Mouse (Mus musculus) CH12.LX (cell line): ENCODE data around the gene Recql. TPM values are rescaled to one million over a fixed set of nuclear protein-coding genes. Genes with fewer than 3 reads are reported as not detected.
"Not testable (repeated sequence)": the region's sequence is repeated elsewhere in the genome, so short reads cannot be mapped to it uniquely, and the experiment has no call there.

Source experiments
- DNase-seq: peaks from one replicate; pipeline ENCODE4 v3.0.0-alpha.2; 2013; ENCODE audit errors: extremely low read depth
- H3K27ac ChIP-seq: 2 replicates; pipeline ENCODE4 v1.5.1; 2012; ENCODE audit warnings: low read depth, mild to moderate bottlenecking, control low read depth, moderate library complexity; ENCODE audit not compliant: insufficient read depth
- H3K27me3 ChIP-seq: replicated peaks from 2 replicates; pipeline ENCODE3; 2012; ENCODE audit warnings: inconsistent platforms
- H3K36me3 ChIP-seq, 2 experiments: replicated peaks in 1 of 2; 2 replicates each; pipeline versions ENCODE3 to v1.6.1; 2012; ENCODE audit warnings: inconsistent platforms in 1 of 2, low read length in 1 of 2, mild to moderate bottlenecking in 1 of 2, mixed read lengths in 1 of 2, moderate library complexity in 1 of 2; ENCODE audit not compliant: control insufficient read depth in 1 of 2, insufficient read depth in 1 of 2
- H3K4me1 ChIP-seq, 2 experiments: 2 replicates each; pipeline ENCODE4 v1.6.1; 2012; ENCODE audit warnings: inconsistent platforms in 1 of 2, moderate library complexity in 1 of 2; ENCODE audit not compliant: insufficient read depth in 2 of 2, control insufficient read depth in 1 of 2
- H3K4me2 ChIP-seq: 2 replicates; pipeline ENCODE4 v1.6.1; 2012; ENCODE audit warnings: low read depth, mild to moderate bottlenecking, control low read depth; ENCODE audit not compliant: poor library complexity, insufficient read depth, severe bottlenecking
- H3K4me3 ChIP-seq, 3 experiments: fragments of 150-350 bp in 1 of 3; sonication (generic) in 1 of 3; replicated peaks in 1 of 3; 2 replicates each; pipeline versions ENCODE3 to v1.5.1; 2011 to 2012; ENCODE audit warnings: low read depth in 2 of 3, low read length in 2 of 3, mild to moderate bottlenecking in 2 of 3, moderate library complexity in 2 of 3, control low read depth in 1 of 3, improper control_type of control experiment in 1 of 3, inconsistent platforms in 1 of 3, mixed read lengths in 1 of 3; ENCODE audit not compliant: poor library complexity in 1 of 3
- H3K79me2 ChIP-seq: replicated peaks from 2 replicates; pipeline ENCODE4 v1.6.1; 2012; ENCODE audit warnings: mild to moderate bottlenecking, moderate library complexity; ENCODE audit not compliant: control insufficient read depth, poor library complexity, insufficient read depth, severe bottlenecking; ENCODE audit errors: extremely low read depth
- H3K9ac ChIP-seq: 2 replicates; pipeline ENCODE4 v1.6.1; 2012; ENCODE audit warnings: low read depth, mild to moderate bottlenecking, control low read depth, moderate library complexity; ENCODE audit not compliant: insufficient read depth
- H3K9me3 ChIP-seq: replicated peaks from 2 replicates; pipeline ENCODE3; 2012; ENCODE audit warnings: low read length, inconsistent platforms, mixed read lengths
- E2F4 ChIP-seq: IDR thresholded peaks from 2 replicates; pipeline ENCODE4 v1.6.1; 2011; ENCODE audit warnings: low read depth, low read length, improper control_type of control experiment; ENCODE audit not compliant: insufficient replicate concordance
- GABPA ChIP-seq: IDR thresholded peaks from 2 replicates; pipeline ENCODE4 v1.6.1; 2012; ENCODE audit warnings: low read depth, low read length, improper control_type of control experiment, inconsistent platforms; ENCODE audit not compliant: insufficient replicate concordance
- HCFC1 ChIP-seq: IDR thresholded peaks from 2 replicates; pipeline ENCODE4 v1.6.1; 2012; ENCODE audit warnings: low read depth, mild to moderate bottlenecking, inconsistent platforms, low read length, improper control_type of control experiment
- IRF4 ChIP-seq: IDR thresholded peaks from 2 replicates; pipeline ENCODE4 v1.6.1; 2014; ENCODE audit warnings: low read depth, mild to moderate bottlenecking, inconsistent platforms, low read length, improper control_type of control experiment
- JUND ChIP-seq: conservative IDR thresholded peaks from 2 replicates; pipeline ENCODE4 v1.6.1; 2011; ENCODE audit warnings: low read depth, low read length, improper control_type of control experiment
- KAT2A ChIP-seq: IDR thresholded peaks from 2 replicates; pipeline ENCODE4 v1.6.1; 2012; ENCODE audit warnings: low read length, improper control_type of control experiment, inconsistent platforms; ENCODE audit not compliant: insufficient replicate concordance
- MAFK ChIP-seq: IDR thresholded peaks from 2 replicates; pipeline ENCODE4 v1.6.1; 2011; ENCODE audit warnings: low read length, improper control_type of control experiment; ENCODE audit not compliant: insufficient replicate concordance
- MAX ChIP-seq: IDR thresholded peaks from 2 replicates; pipeline ENCODE4 v1.6.1; 2011; ENCODE audit warnings: low read length, improper control_type of control experiment
- MEF2A ChIP-seq: IDR thresholded peaks from 2 replicates; pipeline ENCODE4 v1.6.1; 2014; ENCODE audit warnings: low read depth, mild to moderate bottlenecking, inconsistent platforms, low read length, improper control_type of control experiment, borderline replicate concordance
- MYC ChIP-seq: IDR thresholded peaks from 2 replicates; pipeline ENCODE4 v1.6.1; 2011; ENCODE audit warnings: low read depth, mild to moderate bottlenecking, improper control_type of control experiment, low read length
- NELFE ChIP-seq: IDR thresholded peaks from 2 replicates; pipeline ENCODE4 v1.6.1; 2011; ENCODE audit warnings: low read depth, low read length, improper control_type of control experiment
- NRF1 ChIP-seq: IDR thresholded peaks from 2 replicates; pipeline ENCODE4 v1.6.1; 2014; ENCODE audit warnings: low read depth, mild to moderate bottlenecking, inconsistent platforms, low read length, improper control_type of control experiment, moderate library complexity
- PAX5 ChIP-seq: IDR thresholded peaks from 2 replicates; pipeline ENCODE4 v1.6.1; 2012; ENCODE audit warnings: low read length, inconsistent platforms, mixed read lengths
- RAD21 ChIP-seq: IDR thresholded peaks from 2 replicates; pipeline ENCODE4 v1.6.1; 2011; ENCODE audit warnings: low read depth, mild to moderate bottlenecking, low read length, improper control_type of control experiment, moderate library complexity
- SMC3 ChIP-seq: IDR thresholded peaks from 2 replicates; pipeline ENCODE4 v1.6.1; 2011; ENCODE audit warnings: low read depth, low read length, improper control_type of control experiment
- TBP ChIP-seq: conservative IDR thresholded peaks from 2 replicates; pipeline ENCODE4 v1.6.1; 2011; ENCODE audit warnings: low read depth, low read length, improper control_type of control experiment
- UBTF ChIP-seq: IDR thresholded peaks from 2 replicates; pipeline ENCODE4 v1.6.1; 2012; ENCODE audit warnings: low read depth, mild to moderate bottlenecking, inconsistent platforms, low read length, improper control_type of control experiment, moderate library complexity
- USF1 ChIP-seq: IDR thresholded peaks from 2 replicates; pipeline ENCODE4 v1.6.1; 2014; ENCODE audit warnings: low read depth, mild to moderate bottlenecking, inconsistent platforms, low read length, improper control_type of control experiment
- USF2 ChIP-seq: conservative IDR thresholded peaks from 2 replicates; pipeline ENCODE4 v1.6.1; 2011; ENCODE audit warnings: low read depth, low read length, improper control_type of control experiment
- ZC3H11A ChIP-seq: IDR thresholded peaks from 2 replicates; pipeline ENCODE4 v1.6.1; 2012; ENCODE audit warnings: low read depth, mild to moderate bottlenecking, inconsistent platforms, low read length, improper control_type of control experiment
- ZKSCAN1 ChIP-seq: IDR thresholded peaks from 2 replicates; pipeline ENCODE4 v1.6.1; 2012; ENCODE audit warnings: low read depth, inconsistent platforms, low read length, improper control_type of control experiment, borderline replicate concordance
- ZMIZ1 ChIP-seq: IDR thresholded peaks from 2 replicates; pipeline ENCODE4 v1.6.1; 2012; ENCODE audit warnings: low read depth, mild to moderate bottlenecking, inconsistent platforms, low read length, improper control_type of control experiment
- dilution Hi-C: fragments of 300-500 bp; cut with MboI; formaldehyde crosslinking; loops from 2 replicates; pipeline ENCODE4 v1.14.3; 2020; ENCODE audit warnings: low sequenced_read_pairs; ENCODE audit not compliant: extremely low pct_unique_long_range_greater_than_20kb, extremely low pct_ligation_motif_present
- in situ Hi-C: fragments of 300-500 bp; cut with MboI; formaldehyde crosslinking; loops from 3 replicates; pipeline ENCODE4 v1.14.3; 2019; ENCODE audit warnings: low sequenced_read_pairs, low pct_ligation_motif_present, low pct_unique_long_range_greater_than_20kb, mixed read lengths
- polyA plus RNA-seq: library from polyadenylated mRNA; unstranded; fragments of >175 nt; gene quantifications from 2 replicates; pipeline ENCODE4 v1.2.1, GENCODE M21; 2012; ENCODE audit warnings: low read depth; ENCODE audit not compliant: insufficient read length
- total RNA-seq, 2 experiments: library from RNA; depleted of rRNA; stranded (reverse); fragments of 300-350 nt in 1 of 2; fragments of >200 nt in 1 of 2; gene quantifications; 2 replicates each; pipeline ENCODE4 v1.2.3; 2012 to 2014

The Recql gene
- total and polyA plus RNA-seq, 3 experiments, result 24.9 to 45.4 (median 44.6) TPM

DNA sequence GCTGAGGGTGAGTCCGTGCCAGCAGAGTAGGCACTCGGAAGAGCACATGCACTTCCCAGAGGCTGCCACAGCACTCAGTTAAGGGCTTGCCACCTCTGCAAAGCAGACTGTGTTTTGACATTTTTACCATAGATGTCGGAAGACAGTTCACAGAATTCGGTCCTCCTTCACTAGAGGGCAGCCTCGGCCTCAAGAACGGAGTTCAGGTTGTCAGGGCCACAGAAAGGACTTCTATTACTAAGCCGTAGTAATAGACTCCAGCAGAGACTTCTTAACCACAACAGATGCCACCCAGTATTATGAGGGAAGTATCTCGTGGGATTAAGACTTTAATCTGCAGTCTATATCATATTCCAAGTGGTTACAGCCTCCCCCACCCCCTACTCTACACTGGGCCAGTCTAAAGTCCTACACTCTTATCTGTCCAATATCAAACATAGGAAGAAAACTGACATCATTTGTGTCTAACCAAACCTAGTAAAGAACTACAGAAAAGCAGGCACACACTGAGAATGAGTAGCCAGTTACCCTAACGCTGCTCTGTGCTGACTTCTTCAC, 23.8 kb downstream of the Recql start (continued):
- no peak for TF ChIP-seq HCFC1
- TF ChIP-seq, all 38 proteins: peak for 3

DNA sequence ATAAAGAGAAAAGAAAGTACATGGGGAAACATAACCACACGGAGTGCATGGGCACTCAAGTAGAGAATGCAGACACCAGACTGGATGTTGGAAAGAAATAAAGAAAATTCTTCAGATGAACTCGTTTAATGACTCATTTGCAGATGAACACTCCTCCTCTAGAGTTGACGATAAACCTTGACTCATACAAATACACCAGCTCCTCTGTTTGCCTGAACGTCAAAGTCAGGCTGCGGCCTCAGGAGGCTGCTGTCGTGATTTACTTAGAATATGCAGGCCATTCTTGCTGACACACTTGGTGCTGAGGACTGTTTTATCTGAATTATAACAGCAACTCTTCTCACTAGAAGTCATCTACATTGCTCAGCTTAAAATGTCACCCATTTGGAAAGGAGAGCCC, 24.9 kb downstream of the Recql start:
- no peaks in the 10 kb centered on the region for H3K79me2 ChIP-seq
- in situ Hi-C loops, result no loop called here
- DNase-seq, result no peak
- H3K36me3 ChIP-seq, result peaks cover 69 to 93% of the 10 kb centered on the region in 2 experiments
- no peak overlapping the region for H3K4me2 ChIP-seq
- H3K9ac ChIP-seq, result no peak overlapping the region
- TF ChIP-seq UBTF, result no peak
- no peaks in the 10 kb centered on the region for H3K4me1 ChIP-seq
- H3K27ac ChIP-seq, result no peak overlapping the region
- no peaks in the 10 kb centered on the region for H3K9me3 ChIP-seq
- dilution Hi-C loops, result no loop called here
- H3K4me3 ChIP-seq, result no peak overlapping the region
- H3K27me3 ChIP-seq, result no peaks in the 10 kb centered on the region

DNA sequence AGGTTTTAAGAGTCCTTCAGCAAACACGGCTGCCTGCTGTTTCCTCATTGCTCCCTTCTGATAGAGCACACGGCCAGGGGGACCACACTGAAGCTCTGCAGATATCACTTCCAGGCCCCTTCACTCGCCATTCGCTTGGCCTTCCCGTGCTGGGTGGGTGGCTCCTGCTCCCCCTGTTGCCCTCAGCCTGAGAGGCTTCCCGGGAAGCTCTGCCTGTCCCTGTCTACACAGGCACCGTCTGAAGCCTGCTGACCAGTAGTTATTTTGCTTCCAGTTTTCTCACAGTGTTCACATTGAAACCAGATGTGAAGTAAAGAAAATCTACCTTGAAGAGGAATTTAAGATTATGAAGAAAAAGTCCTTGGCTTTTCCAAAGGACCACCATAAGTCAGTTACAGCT, 29.8 kb downstream of the Recql start:
- Histone ChIP-seq H3K9ac (no peak overlapping the region), H3K4me3 (no peak overlapping the region), H3K27me3 (no peaks in the 10 kb centered on the region), H3K27ac (no peak overlapping the region), H3K4me1 (no peaks in the 10 kb centered on the region), H3K79me2 (no peaks in the 10 kb centered on the region), H3K4me2 (no peak overlapping the region)
- dilution Hi-C loops, result no loop called here
- in situ Hi-C loops, result no loop called here
- no peak for TF ChIP-seq ZMIZ1
- no peak for TF ChIP-seq NRF1
- TF ChIP-seq TBP, result no peak
- no peak for TF ChIP-seq E2F4
- TF ChIP-seq MAX, result no peak
- TF ChIP-seq USF2, result no peak
- no peak for TF ChIP-seq JUND
- no peak for TF ChIP-seq GABPA
- no peak for TF ChIP-seq ZKSCAN1
- TF ChIP-seq PAX5, result no peak
- TF ChIP-seq KAT2A, result no peak
- no peak for TF ChIP-seq MYC
- no peak for TF ChIP-seq ZC3H11A
- no peak for TF ChIP-seq MEF2A
- no peak for TF ChIP-seq MAFK
- TF ChIP-seq RAD21, result no peak
- no peak for TF ChIP-seq IRF4
- TF ChIP-seq USF1, result no peak
- TF ChIP-seq NELFE, result no peak
- no peak for TF ChIP-seq SMC3
- TF ChIP-seq, all 38 proteins: peak for 0
- H3K36me3 ChIP-seq, result peaks cover 57 to 87% of the 10 kb centered on the region in 2 experiments
- DNase-seq, result no peak
- no peaks in the 10 kb centered on the region for H3K9me3 ChIP-seq

DNA sequence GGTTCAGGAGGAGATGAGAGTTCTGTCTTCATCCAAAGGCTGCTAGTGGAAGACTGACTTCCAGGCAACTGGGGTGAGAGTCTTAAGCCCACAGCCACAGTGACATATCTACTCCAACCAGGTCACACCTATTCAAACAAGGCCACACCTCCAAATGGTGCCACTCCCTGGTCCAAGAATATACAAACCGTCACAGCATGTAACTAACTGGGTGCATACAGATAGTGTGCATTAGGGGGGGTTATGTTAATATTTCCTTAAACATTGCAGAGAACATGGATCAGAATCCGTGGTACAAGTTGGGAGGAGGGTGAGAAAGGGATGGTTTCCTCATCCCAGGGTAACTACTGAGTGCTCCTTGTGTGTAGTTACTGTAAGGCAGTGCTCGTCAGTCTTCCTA, 34.8 kb downstream of the Recql start:
- H3K4me2 ChIP-seq, H3K9me3 ChIP-seq, H3K9ac ChIP-seq, in situ Hi-C loops, H3K4me3 ChIP-seq, DNase-seq, H3K27ac ChIP-seq, dilution Hi-C loops, H3K4me1 ChIP-seq, H3K27me3 ChIP-seq, H3K79me2 ChIP-seq: not testable (repeated sequence)
- peaks cover 50 to 80% of the 10 kb centered on the region in 2 experiments for H3K36me3 ChIP-seq
